Mouse (Mus musculus) spleen, adult 2 months (tissue): ENCODE data around the gene Fbxo31.

Experiments
- CTCF ChIP-seq: fragments of 200-500 bp; IDR thresholded peaks from 2 replicates; pipeline ENCODE4 v1.5.1; 2011; ENCODE audit warnings: mild to moderate bottlenecking, inconsistent platforms; ENCODE audit not compliant: insufficient read depth, insufficient read length, insufficient replicate concordance; ENCODE audit errors: extremely low read depth
- POLR2A ChIP-seq: fragments of 200-500 bp; IDR thresholded peaks from 2 replicates; pipeline ENCODE4 v1.6.1; 2011; ENCODE audit warnings: low read depth, low read length, inconsistent platforms

GRCm38 (mm10) chr8:121530639-121531038, 48.0 kb downstream of the Fbxo31 start:
- TF ChIP-seq POLR2A (no peak), CTCF (no peak)
